Mouse (Mus musculus) cerebellum, adult 2 months (tissue): Measurements from ENCODE around the gene Ddhd1.

Experiments used
- CTCF ChIP-seq: fragments of 200-500 bp; IDR thresholded peaks from 2 replicates; pipeline ENCODE4 v1.5.1; 2011; ENCODE audit warnings: low read depth, mild to moderate bottlenecking, control low read depth, low read length, moderate library complexity, borderline replicate concordance; ENCODE audit not compliant: insufficient read depth
- POLR2A ChIP-seq: fragments of 200-500 bp; IDR thresholded peaks from 2 replicates; pipeline ENCODE4 v1.6.1; 2011; ENCODE audit warnings: low read length, control low read depth, borderline replicate concordance; ENCODE audit not compliant: insufficient read depth

- TF ChIP-seq POLR2A = no peak
- TF ChIP-seq CTCF = no peak
These were observed 18.8 kb upstream of the Ddhd1 start for GRCm38 (mm10) chr14:45676722-45677121.
